ENCODE assay signal across 25 mouse cellular contexts in genomic region chr9:85391283-85391682, GRCm38 (mm10).
"Had no signal": no experiment of that assay in that cellular context is flagged by ENCODE, and none has a peak within 500 bp of the region (broad histone marks: within the 10 kb centered on the region; RNA-seq: fewer than 3 reads in every experiment).

No protein-coding gene starts in this region.

- H3K4me2 ChIP-seq: heart, embryonic 12.5 days; hindbrain, embryonic 13.5 days; hindbrain, embryonic 15.5 days; kidney, embryonic 15.5 days; limb, embryonic 13.5 days; limb, embryonic 15.5 days; liver, embryonic 12.5 days had no signal

- H3K36me3 ChIP-seq: heart, embryonic 10.5 days; heart, embryonic 12.5 days; hindbrain, embryonic 10.5 days; hindbrain, embryonic 13.5 days; hindbrain, embryonic 15.5 days; kidney, embryonic 15.5 days; limb, embryonic 13.5 days; limb, embryonic 15.5 days; liver, embryonic 12.5 days had no signal

- H3K9me3 ChIP-seq: heart, embryonic 10.5 days; heart, embryonic 12.5 days; hindbrain, embryonic 10.5 days; hindbrain, embryonic 13.5 days; hindbrain, embryonic 15.5 days; kidney, embryonic 15.5 days; limb, embryonic 13.5 days; limb, embryonic 15.5 days; liver, embryonic 12.5 days had no signal

- H3K9ac ChIP-seq: heart, embryonic 12.5 days; hindbrain, embryonic 13.5 days; hindbrain, embryonic 15.5 days; kidney, embryonic 15.5 days; limb, embryonic 13.5 days; limb, embryonic 15.5 days; liver, embryonic 12.5 days had no signal

- H3K27ac ChIP-seq: heart, embryonic 10.5 days; hindbrain, embryonic 10.5 days; hindbrain, embryonic 13.5 days; hindbrain, embryonic 15.5 days; hindbrain, postnatal 0 days; kidney, embryonic 15.5 days; kidney, postnatal 0 days; limb, embryonic 13.5 days; limb, embryonic 15.5 days; liver, embryonic 12.5 days had no signal

- H3K4me1 ChIP-seq: heart, embryonic 10.5 days; heart, embryonic 12.5 days; hindbrain, embryonic 10.5 days; hindbrain, embryonic 13.5 days; hindbrain, embryonic 15.5 days; kidney, embryonic 15.5 days; limb, embryonic 13.5 days; limb, embryonic 15.5 days; liver, embryonic 12.5 days had no signal

- ATAC-seq: hindbrain, postnatal 0 days; intestine, embryonic 16.5 days; liver, embryonic 12.5 days had no signal

- DNase-seq: gastrocnemius, postnatal 14 days; gastrocnemius, postnatal 36 days; heart, adult 18-20 months; heart, postnatal 10 days; heart, postnatal 4 days; kidney, adult 11 months; kidney, adult 2 months; kidney, adult 9 months; kidney, postnatal 14 days; kidney, postnatal 36 days; layer of hippocampus, adult 9-11 months; layer of hippocampus, postnatal 36 days; left cerebral cortex, postnatal 4 days had no signal

- H3K27me3 ChIP-seq: heart, embryonic 12.5 days; hindbrain, embryonic 13.5 days; hindbrain, embryonic 15.5 days; kidney, embryonic 15.5 days; limb, embryonic 13.5 days; limb, embryonic 15.5 days; liver, embryonic 12.5 days had no signal

- H3K4me3 ChIP-seq: heart, embryonic 10.5 days; heart, embryonic 12.5 days; hindbrain, embryonic 10.5 days; hindbrain, embryonic 13.5 days; hindbrain, embryonic 15.5 days; kidney, embryonic 15.5 days; limb, embryonic 13.5 days; limb, embryonic 15.5 days; liver, embryonic 12.5 days had no signal
